Mouse (Mus musculus): ENCODE data around the gene Omd. TPM values are rescaled to one million over a fixed set of nuclear protein-coding genes. Genes with fewer than 3 reads are reported as not detected.

The Omd gene
- total RNA-seq (2014; fragmentation: Nextera tagmentation) (not detected in 2 replicates), total RNA-seq (2017) (0.05 TPM in 1 of 2 replicates, not detected in the other), polyA plus RNA-seq (2012) (not detected in 2 replicates)

GRCm38 (mm10) chr13:49581541-49582530, at the start of gene Omd:
Omd (plus strand) TSS chr13:49582462.
- peaks cover 6% of the 10 kb centered on the region for H3K36me3 ChIP-seq (replicated peaks)
- H3K9me3 ChIP-seq (replicated peaks) = no peaks in the 10 kb centered on the region
- H3K4me1 ChIP-seq (ENCODE audit: insufficient read depth, low read depth, low read length) = no peaks in the 10 kb centered on the region; the same call in 1 of the 2 replicates
- DNase-seq (ENCODE audit: low spot score) = no peak
- no peak for ATAC-seq (ENCODE audit: extremely low read depth, insufficient number of reproducible peaks, low FRiP score, poor library complexity, severe bottlenecking)
- no peak within 1 kb of the TSS for H3K4me3 ChIP-seq (ENCODE audit: low read depth, low read length)
- TF ChIP-seq CTCF (IDR thresholded peaks at IDR 0.05; ENCODE audit: low read depth, low read length) = no peak
- no peaks in the 10 kb centered on the region for H3K27me3 ChIP-seq (ENCODE audit: insufficient read depth, low read length)

GRCm38 (mm10) chr13:49536946-49537345, 45.3 kb upstream of the Omd start:
- peaks cover 7% of the 10 kb centered on the region for H3K36me3 ChIP-seq (replicated peaks)
- no peak overlapping the region for H3K4me3 ChIP-seq (ENCODE audit: low read depth, low read length)
- TF ChIP-seq CTCF (IDR thresholded peaks at IDR 0.05; ENCODE audit: low read depth, low read length) = no peak
- TF ChIP-seq GATA2 (IDR thresholded peaks at IDR 0.05; ENCODE audit: borderline replicate concordance, low read depth, low read length) = no peak
- no peak for TF ChIP-seq GATA1 (IDR thresholded peaks at IDR 0.05; ENCODE audit: borderline replicate concordance, low read length)
- no peak for TF ChIP-seq POLR2AphosphoS5 (IDR thresholded peaks at IDR 0.05; ENCODE audit: insufficient replicate concordance, low read depth, low read length)
- no peak for TF ChIP-seq TAL1 (conservative IDR thresholded peaks at IDR 0.05; ENCODE audit: low read depth, low read length)
- H3K4me1 ChIP-seq (ENCODE audit: insufficient read depth, low read depth, low read length) = no peaks in the 10 kb centered on the region
- H3K9me3 ChIP-seq (replicated peaks) = no peaks in the 10 kb centered on the region
- no peak for ATAC-seq (ENCODE audit: extremely low read depth, insufficient number of reproducible peaks, low FRiP score, poor library complexity, severe bottlenecking)
- DNase-seq (ENCODE audit: low spot score) = no peak
- no peaks in the 10 kb centered on the region for H3K27me3 ChIP-seq (ENCODE audit: insufficient read depth, low read length)

DNA sequence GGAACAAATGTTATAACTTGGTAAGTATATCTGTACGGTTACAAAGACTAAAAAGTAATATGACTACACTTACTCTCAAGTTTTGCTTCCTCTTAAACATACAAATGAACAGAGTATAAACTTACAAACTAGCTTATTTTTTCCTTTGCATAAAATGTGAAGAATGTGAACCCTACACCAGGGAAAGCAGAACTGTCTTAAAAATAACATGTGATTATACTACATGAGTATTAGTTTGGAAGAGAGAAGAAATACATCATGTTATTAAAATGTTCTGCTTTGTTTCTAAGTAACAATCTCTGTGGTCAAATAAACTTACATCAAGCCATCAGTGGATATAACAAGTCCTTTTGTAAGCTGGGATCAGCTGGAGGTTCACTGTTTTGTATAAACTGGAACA, 43.6 kb upstream of the Omd start:
- Histone ChIP-seq H3K4me3 (ENCODE audit: low read depth, low read length) (no peak overlapping the region), H3K36me3 (replicated peaks) (peaks cover 8% of the 10 kb centered on the region), H3K9me3 (replicated peaks) (no peaks in the 10 kb centered on the region), H3K27me3 (ENCODE audit: insufficient read depth, low read length) (no peaks in the 10 kb centered on the region), H3K4me1 (ENCODE audit: insufficient read depth, low read depth, low read length) (no peaks in the 10 kb centered on the region)
- DNase-seq (ENCODE audit: low spot score) = no peak
- no peak for ATAC-seq (ENCODE audit: extremely low read depth, insufficient number of reproducible peaks, low FRiP score, poor library complexity, severe bottlenecking)
- TF ChIP-seq POLR2AphosphoS5 (IDR thresholded peaks at IDR 0.05; ENCODE audit: insufficient replicate concordance, low read depth, low read length) = no peak
- no peak for TF ChIP-seq CTCF (IDR thresholded peaks at IDR 0.05; ENCODE audit: low read depth, low read length)
- no peak for TF ChIP-seq TAL1 (conservative IDR thresholded peaks at IDR 0.05; ENCODE audit: low read depth, low read length)
- no peak for TF ChIP-seq GATA1 (IDR thresholded peaks at IDR 0.05; ENCODE audit: borderline replicate concordance, low read length)
- no peak for TF ChIP-seq GATA2 (IDR thresholded peaks at IDR 0.05; ENCODE audit: borderline replicate concordance, low read depth, low read length)

DNA sequence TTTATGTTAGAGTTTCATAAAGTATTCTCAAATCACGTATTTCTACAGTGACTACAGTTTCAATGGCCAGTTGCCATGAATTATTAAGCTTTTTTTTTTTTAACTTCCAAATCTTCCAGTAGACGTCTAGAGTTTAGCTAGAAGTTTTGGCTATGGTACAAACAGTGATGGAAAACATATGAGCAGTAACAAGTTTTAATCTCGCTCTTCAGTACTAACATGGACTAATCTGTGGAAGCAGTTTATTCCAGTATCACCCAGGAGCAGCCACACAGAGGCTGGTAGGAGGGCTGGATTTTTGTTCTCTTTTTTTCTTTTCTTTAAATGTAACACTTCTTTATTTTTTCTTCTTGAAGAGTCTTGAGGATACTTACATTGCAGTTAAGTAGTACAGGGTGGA, 38.0 kb upstream of the Omd start, which contains the start of gene Aspn:
Gene Aspn, plus strand, starts transcription at position 165 of the 400 bp plus-strand sequence.
- no peak within 1 kb of the TSS for H3K4me3 ChIP-seq (ENCODE audit: low read depth, low read length)
- TF ChIP-seq GATA2 (IDR thresholded peaks at IDR 0.05; ENCODE audit: borderline replicate concordance, low read depth, low read length) (no peak), CTCF (IDR thresholded peaks at IDR 0.05; ENCODE audit: low read depth, low read length) (no peak), GATA1 (IDR thresholded peaks at IDR 0.05; ENCODE audit: borderline replicate concordance, low read length) (no peak), POLR2AphosphoS5 (IDR thresholded peaks at IDR 0.05; ENCODE audit: insufficient replicate concordance, low read depth, low read length) (no peak), TAL1 (conservative IDR thresholded peaks at IDR 0.05; ENCODE audit: low read depth, low read length) (no peak)
- no peaks in the 10 kb centered on the region; the same call in 1 of the 2 replicates for H3K4me1 ChIP-seq (ENCODE audit: insufficient read depth, low read depth, low read length)
- DNase-seq (ENCODE audit: low spot score) (no peak), ATAC-seq (ENCODE audit: extremely low read depth, insufficient number of reproducible peaks, low FRiP score, poor library complexity, severe bottlenecking) (no peak)
- H3K36me3 ChIP-seq (replicated peaks) = peaks cover 13% of the 10 kb centered on the region
- H3K27me3 ChIP-seq (ENCODE audit: insufficient read depth, low read length) = no peaks in the 10 kb centered on the region
- no peaks in the 10 kb centered on the region for H3K9me3 ChIP-seq (replicated peaks)

- Histone ChIP-seq H3K4me1 (ENCODE audit: insufficient read depth, low read depth, low read length) (no peaks in the 10 kb centered on the region; the same call in 1 of the 2 replicates), H3K4me3 (ENCODE audit: low read depth, low read length) (no peak overlapping the region), H3K9me3 (replicated peaks) (no peaks in the 10 kb centered on the region), H3K27me3 (ENCODE audit: insufficient read depth, low read length) (no peaks in the 10 kb centered on the region), H3K36me3 (replicated peaks) (peaks cover 13% of the 10 kb centered on the region)
- TF ChIP-seq CTCF (IDR thresholded peaks at IDR 0.05; ENCODE audit: low read depth, low read length) (no peak), GATA1 (IDR thresholded peaks at IDR 0.05; ENCODE audit: borderline replicate concordance, low read length) (no peak), POLR2AphosphoS5 (IDR thresholded peaks at IDR 0.05; ENCODE audit: insufficient replicate concordance, low read depth, low read length) (no peak), GATA2 (IDR thresholded peaks at IDR 0.05; ENCODE audit: borderline replicate concordance, low read depth, low read length) (no peak), TAL1 (conservative IDR thresholded peaks at IDR 0.05; ENCODE audit: low read depth, low read length) (no peak)
- ATAC-seq (ENCODE audit: extremely low read depth, insufficient number of reproducible peaks, low FRiP score, poor library complexity, severe bottlenecking) (no peak), DNase-seq (ENCODE audit: low spot score) (no peak)
Observed at GRCm38 (mm10) chr13:49545646-49546045, 36.6 kb upstream of the Omd start.

GRCm38 (mm10) chr13:49546517-49546916, 35.7 kb upstream of the Omd start:
- Histone ChIP-seq H3K27me3 (ENCODE audit: insufficient read depth, low read length) (no peaks in the 10 kb centered on the region), H3K4me3 (ENCODE audit: low read depth, low read length) (no peak overlapping the region), H3K9me3 (replicated peaks) (no peaks in the 10 kb centered on the region), H3K36me3 (replicated peaks) (peaks cover 11% of the 10 kb centered on the region), H3K4me1 (ENCODE audit: insufficient read depth, low read depth, low read length) (no peaks in the 10 kb centered on the region; the same call in 1 of the 2 replicates)
- DNase-seq (ENCODE audit: low spot score) (no peak), ATAC-seq (ENCODE audit: extremely low read depth, insufficient number of reproducible peaks, low FRiP score, poor library complexity, severe bottlenecking) (no peak)
- TF ChIP-seq TAL1 (conservative IDR thresholded peaks at IDR 0.05; ENCODE audit: low read depth, low read length) (no peak), CTCF (IDR thresholded peaks at IDR 0.05; ENCODE audit: low read depth, low read length) (no peak), GATA1 (IDR thresholded peaks at IDR 0.05; ENCODE audit: borderline replicate concordance, low read length) (no peak), POLR2AphosphoS5 (IDR thresholded peaks at IDR 0.05; ENCODE audit: insufficient replicate concordance, low read depth, low read length) (no peak), GATA2 (IDR thresholded peaks at IDR 0.05; ENCODE audit: borderline replicate concordance, low read depth, low read length) (no peak)
